Mouse (Mus musculus): ENCODE measurements around the gene Slco6c1.
A peak's percentile ranks its signal among the peaks of the same experiment; 100 is the strongest.

Gene Slco6c1

DNA sequence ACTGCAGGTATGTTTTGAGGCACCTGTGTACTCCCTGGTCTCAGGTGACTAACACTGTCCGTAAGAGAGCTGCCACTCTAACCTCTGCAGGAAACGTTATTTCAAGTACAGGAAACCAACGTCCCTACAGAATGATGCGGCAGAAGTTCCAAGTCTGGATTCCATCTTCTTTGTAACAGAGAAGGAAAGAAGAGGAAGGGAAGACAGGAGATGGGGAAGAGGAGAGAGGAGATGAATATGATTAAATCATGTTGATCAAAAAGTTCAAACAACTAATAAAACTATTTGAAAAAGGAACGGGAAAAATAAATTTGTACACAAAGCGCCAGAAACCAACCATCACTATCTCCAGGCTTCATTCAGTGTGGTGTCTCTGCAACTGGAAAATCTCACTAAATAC lies at the start of gene Slco6c1:
TSS of gene Slco6c1 (minus strand) at position 101 of the 400 bp plus-strand sequence.
- no peak for DNase-seq

DNA sequence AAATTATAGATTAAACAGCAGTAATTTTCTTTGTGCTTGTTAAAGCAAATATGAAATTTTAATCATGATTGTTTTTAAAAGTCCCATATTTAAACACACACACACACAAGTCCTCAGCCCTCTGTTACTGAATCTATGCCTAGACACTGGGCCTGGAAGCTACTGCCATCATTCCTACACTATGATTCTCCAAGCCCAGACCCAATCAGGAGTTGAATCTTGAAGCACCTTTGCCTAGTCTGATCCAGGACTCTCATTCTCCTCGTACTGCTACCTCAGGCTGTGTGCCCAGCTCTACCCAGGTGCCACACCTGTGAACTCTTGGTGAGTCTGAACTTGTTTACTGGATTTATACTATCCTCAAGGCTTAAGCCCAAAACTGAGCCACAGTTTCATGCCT lies 89.1 kb downstream of the Slco6c1 start:
- DNase-seq = no peak

DNA sequence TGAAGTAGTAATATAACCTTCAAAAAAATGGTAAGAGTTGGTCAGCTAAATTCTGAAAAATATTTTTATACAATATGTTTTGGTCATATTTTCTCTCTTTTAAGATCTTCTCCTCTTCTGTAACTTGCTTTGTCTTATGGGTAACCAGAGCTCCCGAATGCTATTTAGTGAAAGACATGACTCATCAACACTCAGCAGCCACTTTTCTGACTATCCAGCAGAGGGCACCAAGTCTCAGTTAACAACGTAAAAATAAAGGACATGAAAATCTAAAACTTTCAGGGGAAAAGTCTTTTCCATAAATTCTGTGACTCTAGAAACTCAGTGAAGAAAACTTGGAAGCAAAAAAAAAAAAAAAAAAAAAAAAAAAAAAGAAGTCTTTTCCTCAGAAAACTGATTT lies 89.6 kb downstream of the Slco6c1 start:
- DNase-seq = no peak

DNA sequence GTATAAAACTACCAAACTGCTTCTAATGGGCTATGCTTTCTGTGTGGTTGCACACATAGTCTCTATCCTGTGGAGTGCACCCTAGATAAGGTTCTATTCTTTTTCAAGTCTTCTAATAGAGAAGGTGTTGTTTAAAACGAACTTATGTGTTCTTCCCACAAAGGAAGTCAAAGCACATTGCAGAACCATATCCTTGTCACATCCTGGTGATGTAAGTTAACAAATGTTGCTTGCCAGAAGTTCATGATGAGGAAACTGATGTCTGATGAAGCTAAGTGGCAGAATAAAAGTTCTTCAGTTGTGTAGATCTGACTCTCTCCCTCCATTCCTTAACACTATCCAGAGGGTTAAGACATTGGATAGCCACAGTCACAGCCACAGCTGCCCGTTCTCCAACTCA lies 90.1 kb downstream of the Slco6c1 start:
- DNase-seq = no peak

DNA sequence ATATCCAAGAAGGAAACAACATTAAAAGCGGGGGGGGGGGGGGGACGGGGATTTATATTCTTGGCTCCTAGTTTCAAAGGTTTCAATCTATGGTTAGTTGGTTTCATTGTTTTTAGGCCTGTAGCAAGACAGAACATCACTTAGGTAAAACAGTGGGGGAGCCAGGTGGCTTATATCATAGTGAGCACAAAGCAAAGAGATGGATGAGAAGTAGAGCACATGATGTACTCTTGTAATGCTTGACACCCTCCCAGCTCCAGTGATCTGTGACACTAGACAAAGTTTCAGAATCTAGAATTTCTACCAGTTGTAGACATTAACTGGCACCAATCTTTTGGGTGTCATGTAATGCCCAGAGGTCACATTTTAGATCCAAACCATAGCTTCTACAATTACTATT lies 106.7 kb downstream of the Slco6c1 start:
- DNase-seq = no peak

DNA sequence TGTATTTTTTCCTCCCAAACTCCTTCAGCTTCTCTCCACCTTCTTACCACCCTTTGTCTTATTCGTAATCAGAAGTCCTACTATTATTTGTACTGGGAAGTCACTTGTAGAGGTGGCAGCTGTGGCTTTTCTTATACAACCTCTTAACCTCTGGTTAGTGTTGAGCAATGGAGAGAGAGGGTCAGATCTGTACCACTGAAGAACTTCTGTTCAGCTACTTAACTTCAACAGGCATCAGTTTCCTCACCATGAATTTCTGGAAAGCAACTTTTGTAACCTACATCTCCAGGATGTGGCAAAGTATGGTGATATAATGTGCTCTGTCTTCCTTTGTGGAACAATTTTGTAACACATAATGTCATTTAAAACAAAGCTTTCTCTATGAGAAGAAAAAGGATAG lies 108.7 kb downstream of the Slco6c1 start:
- no peak for DNase-seq

DNA sequence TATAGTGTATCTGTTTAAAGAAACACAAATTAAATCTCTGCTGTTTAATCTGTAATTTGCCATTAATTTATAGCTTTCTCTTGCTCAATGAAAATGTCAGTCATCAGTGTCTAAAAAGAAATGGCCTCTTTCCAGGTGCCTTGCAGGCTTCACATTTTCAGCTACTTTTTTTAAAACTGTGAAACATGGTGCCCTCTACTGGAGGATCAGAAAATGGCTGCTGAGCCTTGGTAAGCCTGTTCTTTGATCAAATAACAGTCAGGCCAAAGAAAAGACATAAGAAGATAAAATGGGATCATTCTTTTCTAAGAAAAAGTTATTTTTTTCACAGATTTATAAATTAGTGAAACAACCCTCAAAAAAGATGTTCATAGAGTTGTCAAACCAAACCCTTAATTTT lies 109.1 kb downstream of the Slco6c1 start:
- DNase-seq = peak; percentile 38
